Mouse (Mus musculus) lung, postnatal 10 days (tissue): ENCODE measurements around the gene Afmid.

Experiments used
- DNase-seq: peaks from one replicate; pipeline ENCODE4 v3.0.0; 2021

Afmid gene

GRCm38 (mm10) chr11:117886000-117886399 lies 60.3 kb downstream of the Afmid start:
- peak; percentile 44 for DNase-seq

- no peak for DNase-seq
These were observed 62.6 kb downstream of the Afmid start for GRCm38 (mm10) chr11:117888168-117888852.

- DNase-seq: peak; percentile 61
These were observed 63.4 kb downstream of the Afmid start for GRCm38 (mm10) chr11:117888853-117889822.
